Mouse (Mus musculus) neutrophil, adult 5-6 weeks (primary cell): Measurements from ENCODE around the gene Cldn4. TPM values are rescaled to one million over a fixed set of nuclear protein-coding genes. Genes with fewer than 3 reads are reported as not detected.

ENCODE experiments used
- ATAC-seq: fragments of 151-379, 151-347 bp; 2 replicates; pipeline ENCODE4 v1.8.0; 2017; ENCODE audit warnings: mild to moderate bottlenecking, moderate TSS enrichment; ENCODE audit not compliant: insufficient number of reproducible peaks, poor library complexity, low FRiP score, severe bottlenecking; ENCODE audit errors: extremely low read depth
- total RNA-seq: library from RNA; stranded (forward); fragments of 200-1000 nt; gene quantifications from 2 replicates; pipeline ENCODE4 v1.2.3, GENCODE M21; 2017

The Cldn4 gene
- 0.23 and 0.25 TPM in 2 replicates for total RNA-seq

DNA sequence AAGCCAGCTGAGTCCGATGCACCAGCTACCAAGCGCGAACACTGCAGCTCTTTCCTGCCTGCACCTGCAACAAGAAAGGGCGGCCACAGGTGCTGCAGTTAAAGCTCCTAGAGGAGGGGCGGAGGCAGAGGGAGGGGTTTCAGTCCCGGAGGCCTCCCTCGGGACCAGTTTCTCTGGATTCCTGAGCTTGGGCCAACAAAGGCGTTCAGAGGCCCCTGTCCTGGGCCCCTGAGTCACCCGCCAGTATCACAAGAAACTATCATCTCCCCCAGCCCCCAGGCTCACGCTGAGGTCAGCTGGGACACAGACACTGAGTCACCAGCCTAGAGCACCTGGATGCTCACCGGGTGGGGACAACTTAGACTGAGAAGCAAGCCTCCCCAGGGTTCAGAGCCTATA lies at the start of gene Cldn4:
Gene Cldn4 (minus strand): TSS at position 78 of the 399 bp plus-strand sequence.
- ATAC-seq: no peak

DNA sequence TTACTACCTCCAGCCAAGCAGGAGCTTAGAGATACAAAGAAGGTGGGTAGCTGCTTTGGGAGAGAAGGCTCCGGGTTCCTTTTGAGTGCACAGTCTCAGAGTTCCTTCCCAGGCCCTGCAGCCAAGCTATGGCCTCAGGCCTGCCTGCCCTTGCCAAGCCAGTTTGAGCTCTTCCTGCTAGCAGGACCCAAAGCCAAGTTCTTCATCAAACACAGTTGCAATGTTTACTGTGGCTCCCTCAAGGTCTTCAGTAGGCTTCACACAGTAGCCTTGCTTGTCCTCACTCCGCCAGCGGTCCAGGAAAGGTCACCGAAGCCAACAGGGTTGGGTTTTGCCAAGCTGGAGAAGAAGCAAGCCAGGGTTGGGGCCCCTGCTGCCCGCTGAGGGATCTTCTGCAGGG lies 45.8 kb upstream of the Cldn4 start:
- ATAC-seq: no peak

DNA sequence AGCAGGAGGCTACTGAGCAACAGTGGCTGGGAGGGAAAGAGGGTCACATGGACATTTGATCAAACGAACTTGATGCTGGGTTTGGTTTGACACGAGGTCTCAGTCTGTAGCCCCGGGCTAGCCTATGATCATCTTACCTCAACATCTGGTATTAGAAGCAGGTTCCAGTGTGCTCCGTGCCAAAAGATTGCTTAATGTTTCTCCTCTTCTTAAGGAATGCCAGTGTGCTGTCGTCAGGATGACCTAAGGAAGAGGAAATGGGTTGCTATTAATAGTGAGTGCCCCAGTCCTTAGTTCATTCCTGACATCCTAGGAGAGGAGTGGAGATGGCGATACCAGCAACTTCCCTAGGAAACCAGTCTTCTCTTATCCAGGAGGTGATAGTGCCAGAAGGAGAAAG lies 43.0 kb upstream of the Cldn4 start:
- no peak for ATAC-seq

DNA sequence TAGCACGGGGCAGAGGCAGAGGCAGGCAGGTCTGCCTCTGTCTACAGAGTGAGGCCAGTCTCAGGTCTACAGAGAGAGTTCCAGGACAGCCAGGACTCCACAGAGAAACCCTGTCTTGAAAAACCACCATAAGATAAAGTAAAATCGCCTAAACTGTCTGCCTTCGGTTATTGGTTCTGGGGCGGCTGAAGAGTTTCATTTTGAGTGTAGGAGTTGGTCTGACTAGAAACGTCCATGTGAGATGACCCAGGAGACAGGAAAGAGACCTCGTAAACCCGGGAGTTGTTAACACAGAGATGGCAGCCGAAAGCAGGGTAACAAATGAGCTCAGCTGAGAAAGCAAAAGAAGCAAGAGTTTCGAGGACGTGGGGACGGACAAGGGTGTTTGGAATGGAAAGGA lies 42.4 kb upstream of the Cldn4 start:
- no peak for ATAC-seq

DNA sequence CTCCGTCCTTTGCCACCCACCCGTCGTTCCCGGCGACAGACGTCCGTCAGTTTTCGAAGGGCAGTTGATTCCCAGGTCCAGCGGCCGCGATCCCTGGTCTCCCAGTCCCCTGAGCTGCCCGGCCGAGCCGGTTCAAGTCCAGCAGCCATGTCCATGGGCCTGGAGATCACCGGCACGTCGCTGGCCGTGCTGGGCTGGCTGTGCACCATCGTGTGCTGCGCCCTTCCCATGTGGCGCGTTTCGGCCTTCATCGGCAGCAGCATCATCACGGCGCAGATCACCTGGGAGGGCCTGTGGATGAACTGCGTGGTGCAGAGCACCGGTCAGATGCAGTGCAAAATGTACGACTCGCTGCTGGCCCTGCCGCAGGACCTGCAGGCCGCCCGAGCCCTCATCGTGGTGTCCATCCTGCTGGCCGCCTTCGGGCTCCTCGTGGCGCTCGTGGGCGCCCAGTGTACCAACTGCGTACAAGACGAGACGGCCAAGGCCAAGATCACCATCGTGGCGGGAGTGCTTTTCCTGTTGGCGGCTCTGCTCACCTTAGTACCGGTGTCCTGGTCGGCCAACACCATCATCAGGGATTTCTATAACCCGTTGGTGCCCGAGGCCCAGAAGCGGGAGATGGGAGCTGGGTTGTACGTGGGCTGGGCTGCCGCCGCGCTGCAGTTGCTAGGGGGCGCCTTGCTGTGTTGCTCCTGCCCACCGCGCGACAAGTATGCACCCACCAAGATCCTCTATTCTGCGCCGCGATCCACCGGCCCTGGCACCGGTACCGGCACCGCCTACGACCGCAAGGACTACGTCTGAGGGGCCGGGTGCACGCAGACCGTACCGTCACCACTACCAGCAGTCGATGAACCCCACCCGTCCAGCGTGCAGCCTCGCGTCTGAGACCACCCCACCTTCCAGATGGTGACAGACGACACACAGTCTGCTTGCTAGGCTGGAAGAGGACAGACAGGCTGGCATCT lies 39.8 kb upstream of the Cldn4 start:
- no peak for ATAC-seq

DNA sequence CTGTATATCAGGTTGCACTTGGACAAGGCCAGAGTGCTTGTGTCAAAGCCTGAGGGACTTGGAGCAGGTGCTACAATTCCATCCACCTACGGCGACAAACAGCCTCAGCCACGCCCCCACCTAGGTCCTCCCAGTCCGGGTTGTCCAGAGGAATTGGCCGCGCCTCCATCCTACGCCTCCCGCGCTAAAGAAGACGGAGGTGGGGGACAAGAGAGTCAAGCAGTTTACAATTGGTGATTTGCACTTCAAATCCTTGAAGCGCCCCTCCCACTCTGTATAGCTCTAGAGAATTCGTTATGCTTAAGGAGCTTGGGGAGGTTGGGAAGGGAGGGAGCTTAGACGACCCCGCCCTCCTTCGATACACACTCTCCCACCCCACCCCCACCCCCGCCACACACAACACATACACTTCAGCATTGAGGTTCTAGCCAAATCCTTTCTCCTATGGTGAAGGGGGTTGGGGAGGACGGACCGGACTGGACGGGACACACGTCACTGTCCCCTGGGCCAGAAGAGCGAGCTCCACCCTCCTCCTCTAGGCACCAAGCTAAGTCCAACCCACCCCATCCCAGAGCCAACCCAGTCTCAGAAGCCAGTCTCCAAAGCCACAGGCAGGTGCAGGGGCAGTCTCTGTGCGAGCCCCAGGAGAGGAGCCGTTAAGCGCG lies 39.0 kb upstream of the Cldn4 start, which contains the start of gene Cldn3:
Gene Cldn3 (plus strand): TSS at position 582 of the 665 bp plus-strand sequence.
- no peak for ATAC-seq

DNA sequence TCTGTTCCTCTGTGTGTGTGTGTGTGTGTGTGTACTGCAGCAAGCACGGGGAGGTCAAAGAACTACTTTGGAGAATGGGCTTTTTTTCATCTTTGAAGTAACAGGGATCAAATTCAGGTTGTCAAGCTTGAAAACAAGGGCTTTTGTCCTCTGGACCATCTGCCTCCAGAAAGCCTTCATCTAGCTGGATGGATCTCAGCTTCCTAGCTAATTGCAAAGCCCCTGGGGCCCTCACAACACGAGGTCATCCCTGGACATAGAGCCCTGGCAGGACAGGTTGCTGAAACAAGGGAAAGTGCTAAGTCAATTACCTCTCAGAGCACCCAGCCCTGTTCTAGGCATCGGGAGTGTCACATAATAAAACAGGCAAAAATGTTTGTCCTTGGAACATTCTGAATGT lies 37.0 kb upstream of the Cldn4 start:
- ATAC-seq: no peak

DNA sequence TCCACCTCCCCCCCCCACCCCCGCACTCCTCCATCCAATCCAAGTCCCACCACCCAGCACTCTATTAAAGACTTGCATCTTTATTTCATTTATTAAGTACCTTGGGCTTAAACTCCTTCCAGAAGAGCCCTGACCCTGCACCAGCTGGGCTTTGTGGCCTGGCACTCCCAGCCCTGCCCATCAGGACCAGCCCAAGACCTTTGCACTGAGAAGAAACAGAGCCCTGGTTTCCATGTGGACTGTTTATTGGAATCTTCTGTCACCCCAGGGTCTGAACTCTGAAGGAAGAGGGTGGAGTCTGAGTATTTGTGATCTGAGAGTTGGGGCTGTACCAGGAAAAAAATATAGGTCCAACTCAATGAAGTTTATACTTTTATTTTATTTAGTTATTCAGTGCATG lies 36.4 kb upstream of the Cldn4 start:
- ATAC-seq: no peak

DNA sequence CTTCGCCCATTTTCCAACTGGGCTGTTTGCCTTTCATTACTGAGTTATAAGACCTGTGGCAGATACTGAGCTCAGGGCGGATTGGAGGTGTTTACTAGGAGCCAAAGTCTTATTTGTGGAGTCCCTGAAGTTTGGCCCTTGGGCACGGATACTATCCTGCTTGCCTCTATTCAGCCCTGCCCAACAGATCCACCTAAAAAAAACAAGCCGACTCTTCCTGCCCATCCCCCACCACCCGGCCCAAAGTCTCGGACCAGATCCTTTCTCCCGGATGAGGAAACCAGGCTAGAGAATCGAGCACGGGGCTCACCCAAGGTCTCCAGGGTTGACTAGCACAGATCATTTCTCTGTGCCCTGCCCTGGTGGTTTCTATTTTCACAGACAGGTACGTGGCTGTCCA lies 34.4 kb upstream of the Cldn4 start:
- no peak for ATAC-seq

DNA sequence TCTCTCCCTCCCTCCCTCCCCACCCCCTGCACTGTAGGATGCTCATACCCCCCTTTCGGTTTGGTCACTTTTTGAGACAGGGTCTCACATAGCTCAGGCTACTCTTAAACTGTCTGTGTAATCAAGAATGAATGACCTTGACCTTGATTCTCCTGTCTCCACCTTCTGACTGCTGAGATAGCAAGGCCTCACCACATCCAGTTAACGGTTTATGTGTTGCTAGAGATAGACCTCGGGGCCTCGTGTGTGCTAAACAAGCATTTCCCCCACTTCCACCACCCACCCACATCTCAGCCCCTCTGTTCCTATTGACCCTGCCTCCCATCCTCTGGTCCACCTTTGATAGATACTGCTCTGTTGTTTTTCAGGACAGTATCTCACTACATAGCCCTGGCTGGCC lies 31.1 kb upstream of the Cldn4 start:
- ATAC-seq: no peak

DNA sequence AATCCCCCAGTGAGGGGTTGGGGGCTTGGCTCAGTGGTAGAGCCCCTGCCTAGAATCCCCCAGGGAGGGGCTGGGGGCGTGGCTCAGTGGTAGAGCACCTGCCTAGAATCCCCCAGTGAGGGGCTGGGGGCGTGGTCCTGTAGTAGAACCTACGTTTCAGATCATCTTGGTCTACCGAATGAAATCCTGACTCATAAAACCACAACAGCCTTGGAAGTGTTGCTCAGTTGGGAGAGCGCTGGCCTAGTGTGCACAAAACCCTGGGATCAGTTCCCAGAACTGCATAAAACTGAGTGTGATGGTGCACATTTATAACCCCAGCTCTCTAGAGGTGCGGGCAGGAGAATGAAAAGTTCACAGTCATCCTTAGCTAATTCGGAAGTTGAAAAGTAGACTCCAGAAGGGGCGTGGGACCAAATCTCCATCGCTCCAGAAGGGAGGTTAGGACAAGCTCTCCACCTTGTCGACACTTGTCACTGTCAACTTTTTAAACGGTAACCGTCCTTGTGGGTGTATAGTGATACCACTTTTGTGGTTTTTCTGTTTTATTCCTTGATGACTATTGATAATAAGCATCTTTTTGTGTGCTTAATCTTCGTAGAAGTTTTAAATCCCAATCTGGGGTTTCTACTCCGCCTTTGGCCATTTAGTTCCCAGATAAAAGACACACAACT lies 30.0 kb upstream of the Cldn4 start:
- ATAC-seq: no peak

DNA sequence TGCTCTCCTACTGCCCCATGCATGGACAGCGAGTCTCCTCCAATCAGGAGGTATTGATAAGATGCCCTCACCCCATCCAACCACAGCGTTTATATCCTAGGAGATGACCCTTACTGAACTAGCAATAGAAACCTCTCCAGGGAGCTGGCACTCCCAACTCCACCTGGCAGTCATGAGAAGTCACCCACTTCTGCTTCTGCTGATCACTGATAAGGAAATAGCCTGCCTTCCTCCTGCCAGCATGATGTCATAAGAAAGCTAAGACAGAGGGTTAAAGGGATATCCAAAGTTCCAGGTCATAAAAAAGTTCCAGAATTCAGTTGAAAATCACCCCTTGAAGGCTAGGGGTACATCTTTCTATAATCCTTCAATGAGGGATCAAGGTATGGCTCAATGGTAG lies 29.4 kb upstream of the Cldn4 start:
- ATAC-seq: no peak

DNA sequence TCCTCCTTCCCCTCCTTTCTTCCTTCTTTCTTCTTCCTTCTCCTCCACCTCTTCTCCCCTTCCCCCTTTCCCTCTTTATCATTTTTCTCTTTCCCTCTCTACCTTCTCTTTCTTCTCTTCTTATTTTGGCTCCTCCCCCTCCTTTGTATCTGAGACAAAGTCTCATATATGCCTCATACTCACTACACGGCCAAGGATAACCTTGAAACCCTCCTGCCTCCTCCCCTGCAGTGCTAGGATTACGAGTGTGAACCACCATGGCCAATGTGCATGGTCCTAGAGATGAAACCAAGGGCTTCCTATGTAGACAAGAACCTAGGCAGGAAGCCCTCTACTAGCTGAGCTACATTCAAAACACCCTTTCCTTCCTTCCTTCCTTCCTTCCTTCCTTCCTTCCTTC lies 28.2 kb upstream of the Cldn4 start:
- ATAC-seq: no peak

DNA sequence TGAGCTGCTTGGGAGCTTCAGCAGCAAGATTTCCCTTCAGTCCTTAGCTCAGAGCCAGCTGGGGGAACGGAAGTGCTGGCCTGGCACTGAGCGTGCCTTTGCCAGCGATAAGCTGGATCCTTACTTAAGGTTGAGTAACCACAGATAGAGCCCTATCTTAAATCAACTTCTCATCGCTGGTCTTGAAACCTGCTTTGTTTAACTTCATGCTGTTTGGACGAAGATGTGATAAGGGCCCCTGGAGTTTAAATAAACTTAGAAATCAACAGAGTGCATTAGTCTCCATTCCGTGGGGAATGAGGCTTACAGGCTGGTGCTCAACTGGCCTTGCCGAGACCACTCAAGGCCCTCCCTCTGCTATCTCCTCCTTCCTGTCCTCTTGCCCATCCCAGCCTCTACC lies 27.6 kb upstream of the Cldn4 start:
- ATAC-seq: no peak

DNA sequence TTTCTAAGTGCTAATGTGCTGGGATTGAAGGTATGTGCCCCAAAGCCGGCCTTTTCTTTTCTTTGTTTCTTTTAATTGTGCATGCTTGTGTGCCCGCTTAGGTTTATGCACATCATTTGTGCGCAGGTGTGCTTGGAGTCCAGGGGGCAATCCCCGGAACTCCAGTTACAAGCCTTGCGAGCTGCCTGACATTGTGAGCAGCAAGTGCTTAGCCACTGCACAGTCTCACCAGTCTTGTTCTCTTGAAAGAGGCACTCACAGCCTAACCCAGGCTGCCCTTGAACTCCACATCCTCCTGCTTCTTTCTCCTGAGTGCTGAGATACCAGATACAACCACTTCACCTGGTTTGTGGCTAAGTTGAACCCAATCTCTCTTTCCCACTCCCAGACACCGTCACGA lies 26.8 kb upstream of the Cldn4 start:
- no peak for ATAC-seq

DNA sequence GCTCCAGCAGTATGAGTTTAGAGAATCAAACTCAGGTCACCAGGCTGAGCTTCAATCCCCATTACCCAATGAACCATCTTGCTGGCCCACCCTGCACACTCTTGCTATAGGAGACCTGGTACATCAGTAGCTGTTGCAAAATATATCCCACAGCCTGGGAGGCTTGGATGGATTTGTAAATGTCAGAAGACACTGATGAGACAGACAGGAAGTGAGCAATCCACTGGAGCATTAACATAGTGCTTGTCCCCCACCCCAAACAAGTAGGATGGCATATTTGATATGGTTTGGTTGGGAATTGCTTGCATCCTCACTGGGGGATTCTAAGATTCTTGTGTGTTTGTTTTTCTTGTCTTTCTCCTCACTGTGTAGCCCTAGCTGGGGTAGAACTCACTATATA lies 26.3 kb upstream of the Cldn4 start:
- ATAC-seq: no peak

DNA sequence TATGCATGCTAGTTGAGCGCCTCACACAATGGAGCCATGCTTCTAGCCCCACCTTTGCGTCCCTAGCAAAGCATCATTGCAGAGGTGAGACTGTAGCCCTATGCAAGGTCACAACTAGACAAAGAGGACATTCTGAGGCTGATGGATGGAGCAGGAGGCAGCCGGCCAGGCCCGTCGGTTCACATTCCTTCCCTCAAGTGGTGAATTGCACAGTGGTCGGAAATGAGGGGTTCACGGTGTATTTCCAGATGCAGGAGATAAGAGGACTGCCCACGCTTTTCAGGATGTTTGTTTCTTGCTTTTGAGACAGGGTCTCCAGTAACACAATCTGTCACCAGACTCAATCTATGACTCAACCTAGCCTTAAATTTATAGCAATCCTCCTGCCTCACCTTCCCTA lies 23.9 kb upstream of the Cldn4 start:
- no peak for ATAC-seq

DNA sequence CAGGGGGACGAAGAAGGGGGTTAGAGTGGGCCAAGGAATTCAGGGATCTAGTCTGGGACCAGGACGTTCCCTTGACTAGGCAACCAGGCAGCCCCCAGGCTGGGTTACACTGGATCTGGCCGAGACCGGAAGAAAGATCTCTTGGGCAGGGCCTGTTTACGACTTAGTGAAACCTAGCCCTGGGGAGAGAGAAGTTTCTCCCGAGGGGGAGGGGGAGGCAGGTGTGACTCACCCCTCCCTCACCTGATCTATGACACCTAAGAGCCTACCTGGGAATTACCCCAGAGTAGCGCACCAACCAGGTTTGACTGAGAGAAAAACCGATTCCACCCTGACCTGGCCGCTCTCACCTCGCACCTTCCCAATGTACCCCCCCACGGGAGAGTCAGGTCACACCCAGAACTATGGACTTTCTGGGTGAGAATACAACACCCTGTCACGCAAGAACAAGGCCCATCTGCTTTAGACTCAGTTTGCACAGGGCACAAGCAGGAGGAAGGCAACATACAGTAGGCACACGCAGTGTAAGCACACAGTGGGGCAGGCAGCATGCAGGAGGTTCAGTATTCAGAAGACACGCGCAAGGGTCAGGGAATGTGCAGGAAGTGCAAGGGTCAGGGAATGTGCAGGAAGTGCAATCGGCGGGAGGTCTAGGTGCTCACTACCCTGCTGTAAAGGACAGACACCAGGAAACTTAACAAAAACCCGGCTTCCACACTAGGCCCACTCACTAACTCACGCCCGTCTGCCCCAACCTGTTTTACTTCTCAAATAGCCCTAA lies 20.6 kb upstream of the Cldn4 start:
- no peak for ATAC-seq
